Mouse (Mus musculus) testis, adult 2 months (tissue): ENCODE measurements around the gene C1qtnf7. TPM values are rescaled to one million over a fixed set of nuclear protein-coding genes. Genes with fewer than 3 reads are reported as not detected.

Source experiments
- H3K27ac ChIP-seq: fragments of 200-500 bp; 2 replicates; pipeline ENCODE4 v1.5.1; 2012; ENCODE audit warnings: low read depth, low read length; ENCODE audit not compliant: control insufficient read depth, insufficient read depth
- H3K27me3 ChIP-seq: fragments of 200-500 bp; 2 replicates; pipeline ENCODE4 v1.6.1; 2012; ENCODE audit warnings: mild to moderate bottlenecking, low read length, moderate library complexity; ENCODE audit not compliant: control insufficient read depth, insufficient read depth
- H3K36me3 ChIP-seq: fragments of 200-500 bp; 2 replicates; pipeline ENCODE4 v1.6.1; 2012; ENCODE audit warnings: mild to moderate bottlenecking, low read length; ENCODE audit not compliant: control insufficient read depth, insufficient read depth
- H3K4me1 ChIP-seq: fragments of 200-500 bp; 2 replicates; pipeline ENCODE4 v1.6.1; 2012; ENCODE audit warnings: low read length; ENCODE audit not compliant: control insufficient read depth, insufficient read depth
- H3K4me3 ChIP-seq: fragments of 200-500 bp; 2 replicates; pipeline ENCODE4 v1.5.1; 2012; ENCODE audit warnings: low read depth, mild to moderate bottlenecking, low read length, moderate library complexity, mixed read lengths; ENCODE audit not compliant: control insufficient read depth
- CTCF ChIP-seq: fragments of 200-500 bp; IDR thresholded peaks from 2 replicates; pipeline ENCODE4 v1.5.1; 2012; ENCODE audit warnings: low read depth, mild to moderate bottlenecking, inconsistent platforms, low read length, moderate library complexity; ENCODE audit not compliant: control insufficient read depth, insufficient read depth, insufficient replicate concordance
- POLR2A ChIP-seq: fragments of 200-500 bp; IDR thresholded peaks from 2 replicates; pipeline ENCODE4 v1.6.1; 2012; ENCODE audit warnings: low read depth, mild to moderate bottlenecking, inconsistent platforms, low read length, moderate library complexity; ENCODE audit not compliant: control insufficient read depth
- polyA plus RNA-seq: library from polyadenylated mRNA; depleted of rRNA; stranded (reverse); fragments of >200 nt; gene quantifications from 2 replicates; pipeline ENCODE4 v1.2.3, GENCODE M21; 2012

The C1qtnf7 gene
- polyA plus RNA-seq, 1 experiment, result 0.93 TPM

- Histone ChIP-seq H3K4me1 (no peaks in the 10 kb centered on the region), H3K27ac (no peak overlapping the region), H3K36me3 (no peaks in the 10 kb centered on the region), H3K4me3 (no peak overlapping the region), H3K27me3 (no peaks in the 10 kb centered on the region)
- TF ChIP-seq CTCF, result no peak
- TF ChIP-seq POLR2A, result no peak
Observed at GRCm38 (mm10) chr5:43538322-43539167, 23.2 kb downstream of the C1qtnf7 start.

DNA sequence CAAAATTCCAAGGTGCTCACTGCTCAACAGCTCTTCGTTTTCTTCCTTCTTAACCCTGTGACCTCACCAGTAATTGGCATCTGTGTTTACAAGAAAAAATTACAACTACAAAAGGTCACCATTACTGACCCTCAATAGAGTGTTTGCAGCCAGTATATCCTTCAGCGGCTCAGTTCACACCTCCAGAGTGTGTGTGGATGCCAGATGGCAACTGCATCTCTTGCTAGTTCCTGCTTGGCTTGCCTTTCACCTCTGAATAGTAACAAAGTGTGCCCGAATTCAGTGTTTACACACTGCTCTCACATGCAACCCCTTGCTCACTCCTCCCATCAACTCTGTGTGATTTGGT lies 23.8 kb downstream of the C1qtnf7 start:
- H3K4me3 ChIP-seq, result no peak overlapping the region
- no peaks in the 10 kb centered on the region for H3K4me1 ChIP-seq
- H3K36me3 ChIP-seq, result no peaks in the 10 kb centered on the region
- H3K27ac ChIP-seq, result no peak overlapping the region
- no peak for TF ChIP-seq POLR2A
- H3K27me3 ChIP-seq, result no peaks in the 10 kb centered on the region

DNA sequence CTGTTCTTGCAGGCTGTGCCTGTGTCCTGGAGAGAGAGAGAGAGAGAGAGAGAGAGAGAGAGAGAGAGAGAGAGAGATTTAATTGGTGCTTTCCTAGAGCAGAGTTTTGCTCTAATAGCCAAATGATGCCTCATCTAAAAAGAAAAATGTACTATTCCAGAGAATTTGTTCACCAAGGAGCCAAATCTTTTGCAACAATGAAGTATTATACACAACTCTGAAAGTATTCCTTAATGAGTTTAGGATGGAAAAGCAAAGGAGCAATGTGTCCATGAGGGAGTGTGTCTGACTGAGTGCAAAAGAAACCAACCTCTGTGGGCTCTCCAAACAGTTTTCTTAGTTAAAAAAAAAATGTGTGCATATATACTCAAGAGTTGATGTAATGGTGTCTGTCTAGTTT lies 24.5 kb downstream of the C1qtnf7 start:
- Histone ChIP-seq H3K27ac (no peak overlapping the region), H3K4me3 (no peak overlapping the region), H3K36me3 (no peaks in the 10 kb centered on the region), H3K27me3 (no peaks in the 10 kb centered on the region), H3K4me1 (no peaks in the 10 kb centered on the region)
- no peak for TF ChIP-seq CTCF
- no peak for TF ChIP-seq POLR2A

GRCm38 (mm10) chr5:43541492-43541891 lies 26.2 kb downstream of the C1qtnf7 start:
- Histone ChIP-seq H3K36me3 (no peaks in the 10 kb centered on the region), H3K27ac (no peak overlapping the region), H3K27me3 (no peaks in the 10 kb centered on the region), H3K4me1 (no peaks in the 10 kb centered on the region), H3K4me3 (no peak overlapping the region)
- TF ChIP-seq POLR2A (no peak), CTCF (no peak)

DNA sequence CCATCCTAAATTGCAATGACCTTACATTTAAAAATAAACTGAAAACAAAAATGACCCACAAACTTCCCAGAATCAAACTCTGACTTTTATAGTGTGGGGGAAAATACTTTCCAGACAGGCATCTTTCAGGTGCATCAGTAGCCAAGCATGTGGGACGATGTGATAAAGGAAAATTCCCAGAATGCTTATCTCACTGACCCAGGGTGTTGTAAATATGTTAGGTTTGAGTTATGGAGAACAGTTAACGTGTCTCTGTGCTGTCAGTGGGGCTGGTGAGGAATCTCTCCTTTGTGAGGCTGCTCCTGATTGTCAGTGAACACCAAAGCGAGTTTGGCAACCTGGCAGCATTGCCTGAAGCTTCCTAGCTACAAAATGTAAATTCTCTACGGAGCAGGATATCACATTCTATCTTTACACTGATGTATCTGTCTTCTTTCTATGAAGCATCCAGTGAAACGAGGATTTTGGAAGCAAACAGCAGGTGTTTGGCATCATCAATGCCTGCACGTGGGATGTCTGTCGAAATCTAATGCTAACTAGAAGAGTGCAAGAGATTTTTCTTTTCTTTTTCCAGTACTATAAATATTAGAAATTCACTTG lies 27.0 kb downstream of the C1qtnf7 start:
- H3K27ac ChIP-seq, result no peak overlapping the region
- no peaks in the 10 kb centered on the region for H3K27me3 ChIP-seq
- no peaks in the 10 kb centered on the region for H3K4me1 ChIP-seq
- no peaks in the 10 kb centered on the region for H3K36me3 ChIP-seq
- no peak for TF ChIP-seq CTCF
- TF ChIP-seq POLR2A, result no peak
- no peak overlapping the region for H3K4me3 ChIP-seq

GRCm38 (mm10) chr5:43549951-43550350 lies 34.6 kb downstream of the C1qtnf7 start:
- Histone ChIP-seq H3K27me3 (no peaks in the 10 kb centered on the region), H3K27ac (peak overlapping the region; percentile 62), H3K36me3 (no peaks in the 10 kb centered on the region), H3K4me1 (no peaks in the 10 kb centered on the region), H3K4me3 (no peak overlapping the region)
- TF ChIP-seq POLR2A (no peak), CTCF (no peak)

DNA sequence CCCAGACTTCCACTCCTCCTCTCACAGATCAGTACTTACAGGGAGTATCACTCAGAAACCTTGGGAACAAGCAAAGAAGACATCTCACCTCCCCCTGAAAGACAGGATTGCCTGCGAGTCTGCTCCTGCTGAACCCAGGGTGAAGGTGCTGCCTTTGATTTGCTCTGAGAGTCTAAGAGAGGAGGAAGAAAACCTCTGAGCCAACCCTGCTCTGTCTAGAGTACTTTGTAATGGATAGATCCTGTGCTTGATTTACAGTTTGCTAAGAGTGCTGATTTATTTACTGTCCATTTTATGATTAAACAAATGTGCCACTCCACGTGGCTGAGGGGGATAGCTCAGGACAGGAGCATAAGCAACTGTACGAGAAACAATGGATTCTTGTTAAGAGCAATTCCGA lies 35.1 kb downstream of the C1qtnf7 start:
- H3K4me3 ChIP-seq, result no peak overlapping the region
- peak overlapping the region; percentile 62 for H3K27ac ChIP-seq
- no peak for TF ChIP-seq POLR2A
- no peak for TF ChIP-seq CTCF
- no peaks in the 10 kb centered on the region for H3K36me3 ChIP-seq
- no peaks in the 10 kb centered on the region for H3K27me3 ChIP-seq
- H3K4me1 ChIP-seq, result no peaks in the 10 kb centered on the region

DNA sequence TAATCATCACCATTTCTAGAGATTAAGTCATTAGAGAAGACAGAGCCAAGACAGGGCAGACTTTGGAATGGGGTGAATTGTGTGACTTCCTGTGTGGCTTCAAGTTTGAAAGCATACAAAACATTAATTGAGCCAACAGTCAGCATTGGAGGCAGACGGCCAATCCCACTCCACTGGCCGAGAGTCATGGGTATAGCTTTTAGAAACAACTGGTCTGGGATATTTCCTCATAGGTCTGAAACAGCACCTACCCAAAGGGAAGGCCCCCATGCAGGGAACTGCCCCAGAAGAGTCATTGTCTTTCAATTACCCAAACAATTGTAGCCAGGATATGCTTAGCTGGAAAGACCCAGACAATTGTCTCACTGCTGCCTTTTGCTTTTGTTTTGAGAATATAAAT lies 39.5 kb downstream of the C1qtnf7 start:
- Histone ChIP-seq H3K27ac (no peak overlapping the region), H3K4me1 (no peaks in the 10 kb centered on the region)
- TF ChIP-seq CTCF (no peak), POLR2A (no peak)

More for the DNA sequence above, 39.5 kb downstream of the C1qtnf7 start:
- Histone ChIP-seq H3K27me3 (no peaks in the 10 kb centered on the region), H3K4me3 (no peak overlapping the region), H3K36me3 (no peaks in the 10 kb centered on the region)
